Mouse (Mus musculus) limb, embryonic 14.5 days (tissue): Measurements from ENCODE around the gene Col4a1. TPM values are rescaled to one million over a fixed set of nuclear protein-coding genes. Genes with fewer than 3 reads are reported as not detected.
A peak's percentile ranks its signal among the peaks of the same experiment; 100 is the strongest.

Experiments used
- ATAC-seq: fragments of 200-750 bp; cut with Nextera tagmentation; 2 replicates; pipeline ENCODE4 v1.8.0; 2017; ENCODE audit warnings: low read depth, moderate number of reproducible peaks, moderate TSS enrichment; ENCODE audit not compliant: low FRiP score
- DNase-seq: peaks from one replicate; pipeline ENCODE4 v3.0.0-alpha.2; 2015; ENCODE audit warnings: low spot score
- H3K27ac ChIP-seq: fragments of 300-500 bp; sonication (generic); replicated peaks from 2 replicates; pipeline ENCODE4 v1.5.1; 2014; ENCODE audit warnings: low read depth, mild to moderate bottlenecking, low read length, moderate library complexity, mixed read lengths
- H3K27me3 ChIP-seq: fragments of 300-500 bp; sonication (generic); 2 replicates; pipeline ENCODE4 v1.6.1; 2014; ENCODE audit warnings: low read length, mixed read lengths; ENCODE audit not compliant: control insufficient read depth, insufficient read depth
- H3K36me3 ChIP-seq: fragments of 300-500 bp; sonication (generic); 2 replicates; pipeline ENCODE4 v1.6.1; 2014; ENCODE audit warnings: mild to moderate bottlenecking, low read length, moderate library complexity, mixed read lengths; ENCODE audit not compliant: control insufficient read depth, insufficient read depth
- H3K4me1 ChIP-seq: fragments of 300-500 bp; sonication (generic); 2 replicates; pipeline ENCODE4 v1.6.1; 2014; ENCODE audit warnings: antibody characterized with exemption, low read length, mixed read lengths; ENCODE audit not compliant: control insufficient read depth, insufficient read depth
- H3K4me2 ChIP-seq: fragments of 300-500 bp; sonication (generic); replicated peaks from 2 replicates; pipeline ENCODE4 v1.6.1; 2014; ENCODE audit warnings: low read depth, mild to moderate bottlenecking, low read length, moderate library complexity; ENCODE audit not compliant: severe bottlenecking
- H3K4me3 ChIP-seq: fragments of 300-500 bp; sonication (generic); replicated peaks from 2 replicates; pipeline ENCODE4 v1.5.1; 2014; ENCODE audit warnings: low read length
- H3K9ac ChIP-seq: fragments of 300-500 bp; sonication (generic); 2 replicates; pipeline ENCODE4 v1.6.1; 2014; ENCODE audit warnings: mild to moderate bottlenecking, low read depth, low read length, moderate library complexity; ENCODE audit not compliant: severe bottlenecking
- H3K9me3 ChIP-seq: fragments of 300-500 bp; sonication (generic); 2 replicates; pipeline ENCODE4 v1.6.1; 2016; ENCODE audit warnings: low read length; ENCODE audit not compliant: control insufficient read depth
- POLR2A ChIP-seq: fragments of 200-500 bp; IDR thresholded peaks from 2 replicates; pipeline ENCODE4 v1.8.0; 2012; ENCODE audit warnings: inconsistent platforms, mild to moderate bottlenecking, moderate library complexity, borderline replicate concordance; ENCODE audit not compliant: insufficient read depth, insufficient read length; ENCODE audit errors: extremely low read depth
- WGBS: fragments of 180-500 bp; shearing (Covaris S2); extraction: QIAGEN DNeasy Blood & Tissue Kit; methylation state at CpG from one replicate; pipeline ENCODE4 v1.1.7; 2014; 5-methylcytosine and 5-hydroxymethylcytosine counted together
- polyA plus RNA-seq, 2 experiments: library from polyadenylated mRNA; depleted of rRNA in 1 of 2; stranded (reverse) in 1 of 2; unstranded in 1 of 2; fragments of >200 nt; fragmentation: Nextera tagmentation in 1 of 2; extraction: Ambion mirVana in 1 of 2; gene quantifications; 2 replicates each; pipeline versions ENCODE4 v1.2.1 to v1.2.3; 2012 to 2014

Col4a1 gene
- polyA plus RNA-seq, 2 experiments, result 215 to 225 TPM

DNA sequence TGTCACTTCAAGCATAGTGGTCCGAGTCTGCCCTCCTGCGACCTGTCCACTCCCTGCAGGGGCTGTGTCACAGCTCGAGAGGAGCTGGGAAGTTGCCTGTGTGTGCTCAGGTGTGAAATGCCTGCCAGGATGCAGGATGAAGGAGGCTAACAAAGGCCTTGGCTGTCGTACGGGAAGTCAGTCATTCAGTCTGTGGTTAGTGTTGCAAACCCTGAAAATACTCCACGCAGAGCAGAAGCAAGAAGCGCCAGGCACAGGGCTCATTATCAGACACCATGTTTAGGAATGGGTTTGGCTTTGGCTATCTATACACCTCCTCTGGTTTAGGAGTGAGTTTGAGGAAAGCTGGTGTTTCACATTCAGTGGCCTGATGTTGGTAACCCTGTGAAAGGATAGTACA is 114.0 kb downstream of the Col4a1 start:
- no peak overlapping the region for H3K9ac ChIP-seq
- H3K36me3 ChIP-seq, result peaks cover 45% of the 10 kb centered on the region
- H3K9me3 ChIP-seq, result no peaks in the 10 kb centered on the region
- ATAC-seq (no peak), DNase-seq (no peak)
- no peak overlapping the region for H3K27ac ChIP-seq
- WGBS, result 77% methylated on average over 7 of the region's 7 CpGs
- no peaks in the 10 kb centered on the region for H3K4me1 ChIP-seq
- no peak overlapping the region for H3K4me3 ChIP-seq
- no peak overlapping the region for H3K4me2 ChIP-seq
- TF ChIP-seq POLR2A, result no peak
- H3K27me3 ChIP-seq, result no peaks in the 10 kb centered on the region

DNA sequence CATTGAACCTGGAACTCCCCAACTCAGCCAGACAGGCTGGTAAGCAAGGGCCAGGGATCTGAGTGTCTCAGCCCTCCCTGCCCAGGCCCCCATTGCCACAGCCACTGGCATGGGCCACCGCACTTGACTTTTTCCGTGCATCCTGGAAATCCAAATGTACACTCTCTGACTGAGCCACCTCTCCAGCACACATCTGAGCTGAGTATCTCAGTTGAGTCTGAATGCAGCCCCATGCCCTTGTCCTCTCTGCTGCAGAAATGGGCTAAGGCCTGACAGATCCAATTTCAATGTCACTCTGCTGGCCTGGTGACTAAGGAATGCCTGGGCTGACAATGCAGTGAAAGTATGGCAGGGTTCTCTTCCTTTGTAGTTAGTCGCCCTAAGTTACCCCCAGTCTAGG is 114.6 kb downstream of the Col4a1 start:
- no peak overlapping the region for H3K4me3 ChIP-seq
- ATAC-seq (no peak), DNase-seq (no peak)
- no peak overlapping the region for H3K27ac ChIP-seq
- 84% methylated on average over 3 of the region's 3 CpGs for WGBS
- H3K27me3 ChIP-seq, result no peaks in the 10 kb centered on the region
- no peak overlapping the region for H3K4me2 ChIP-seq
- no peaks in the 10 kb centered on the region for H3K9me3 ChIP-seq
- H3K4me1 ChIP-seq, result no peaks in the 10 kb centered on the region
- no peak for TF ChIP-seq POLR2A
- H3K9ac ChIP-seq, result no peak overlapping the region
- peaks cover 43% of the 10 kb centered on the region for H3K36me3 ChIP-seq

DNA sequence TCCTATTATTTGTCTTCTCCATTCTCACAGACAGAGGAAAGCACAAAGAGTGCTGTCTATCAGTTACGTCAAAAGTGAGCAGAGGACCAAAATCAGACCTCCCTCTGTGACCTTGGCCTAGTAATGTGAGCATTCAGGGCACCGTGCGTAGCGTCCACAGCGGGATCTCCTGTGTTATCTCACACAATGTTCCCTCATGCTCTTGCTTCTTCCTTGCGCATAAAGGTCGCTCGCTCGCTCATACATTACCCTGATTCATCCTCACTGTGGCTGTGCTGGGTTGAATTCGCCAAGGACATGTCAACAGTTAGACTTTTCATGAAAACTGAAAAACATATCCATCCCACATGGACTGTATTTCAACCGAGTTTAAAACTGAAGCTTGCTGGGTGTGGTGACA is 115.4 kb downstream of the Col4a1 start:
- Histone ChIP-seq H3K9me3 (no peaks in the 10 kb centered on the region), H3K9ac (no peak overlapping the region), H3K27me3 (no peaks in the 10 kb centered on the region), H3K4me3 (no peak overlapping the region), H3K36me3 (peaks cover 35% of the 10 kb centered on the region), H3K4me1 (no peaks in the 10 kb centered on the region), H3K4me2 (no peak overlapping the region), H3K27ac (no peak overlapping the region)
- no peak for ATAC-seq
- no peak for TF ChIP-seq POLR2A
- no peak for DNase-seq
- 91% methylated on average over 11 of the region's 11 CpGs for WGBS

DNA sequence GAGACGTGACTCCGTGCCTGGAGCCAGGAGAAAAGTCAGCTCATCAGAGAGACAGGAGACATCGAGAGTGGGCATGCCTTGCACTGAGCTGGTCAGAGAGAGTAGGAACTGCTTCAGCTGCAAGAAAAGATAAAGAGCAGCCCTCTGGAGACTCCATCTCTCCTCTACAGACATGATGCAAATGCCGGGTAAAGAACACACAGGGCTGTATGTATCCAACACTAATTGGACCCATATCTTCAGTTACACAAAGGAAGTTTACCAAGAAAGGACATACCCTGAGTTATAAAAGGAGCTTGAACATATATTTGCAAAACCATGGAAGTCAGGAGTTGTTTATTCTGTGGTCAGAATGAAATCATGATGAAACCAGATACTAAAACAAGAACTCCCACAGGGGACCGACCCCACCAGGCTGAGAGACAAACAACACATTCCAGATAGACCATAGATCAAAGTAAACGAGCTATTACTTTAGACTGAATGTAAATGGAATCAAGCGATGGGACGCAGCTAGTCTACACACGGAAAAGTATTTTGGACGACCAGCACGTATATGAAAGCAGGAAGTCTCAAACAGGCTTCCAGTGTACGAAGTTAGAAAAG is 119.8 kb downstream of the Col4a1 start:
- Histone ChIP-seq H3K9me3 (no peaks in the 10 kb centered on the region), H3K9ac (no peak overlapping the region), H3K27ac (no peak overlapping the region), H3K4me2 (no peak overlapping the region), H3K36me3 (peaks cover 4% of the 10 kb centered on the region; the same call in 1 of the 2 replicates), H3K27me3 (peaks cover 6% of the 10 kb centered on the region; the same call in 1 of the 2 replicates), H3K4me1 (peaks cover 4% of the 10 kb centered on the region; the same call in 1 of the 2 replicates), H3K4me3 (no peak overlapping the region)
- WGBS, result 51% methylated on average over 12 of the region's 12 CpGs
- DNase-seq, result no peak
- ATAC-seq, result no peak
- no peak for TF ChIP-seq POLR2A

DNA sequence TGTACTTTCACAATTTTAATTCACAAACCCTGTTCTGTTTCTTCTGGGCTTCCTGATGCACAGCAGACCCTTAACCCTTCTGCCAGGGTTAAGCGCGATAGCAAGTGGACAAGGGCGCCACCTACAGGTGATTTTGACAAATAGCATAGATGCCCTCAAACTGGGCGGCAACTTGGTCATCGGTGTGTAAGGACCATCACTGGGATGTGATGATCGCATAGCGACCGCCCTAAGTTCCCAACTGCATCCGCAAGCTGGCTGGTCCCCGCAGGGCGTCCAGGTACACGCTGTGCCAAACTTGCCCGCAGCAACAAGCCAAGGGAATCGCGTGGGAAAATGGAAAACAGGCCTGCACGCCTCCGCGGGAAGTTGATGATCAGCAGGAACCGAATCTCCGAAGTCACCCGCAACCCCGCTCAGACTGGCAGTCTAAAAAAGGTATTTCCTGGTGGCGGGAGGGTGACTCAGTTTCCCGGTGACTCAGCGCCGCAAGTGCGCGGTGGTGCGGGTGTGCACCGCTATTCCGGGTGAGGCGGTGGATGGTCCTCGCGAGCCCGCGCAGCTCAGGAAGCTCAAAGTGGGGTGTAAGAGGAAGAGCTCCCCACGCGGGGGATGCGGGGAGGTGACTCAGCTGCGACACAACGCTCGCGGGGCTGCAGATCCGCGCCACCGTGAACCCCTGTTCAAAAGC is 124.9 kb downstream of the Col4a1 start:
- under 1% methylated on average over 42 of the region's 46 CpGs for WGBS
- H3K27me3 ChIP-seq, result peaks cover 6% of the 10 kb centered on the region; the same call in 1 of the 2 replicates
- ATAC-seq, result peak; percentile 73; the same call in 1 of the 2 replicates
- H3K9ac ChIP-seq, result peak overlapping the region; percentile 43
- H3K4me3 ChIP-seq, result peak overlapping the region; percentile 40
- TF ChIP-seq POLR2A, result no peak
- peak; percentile 90 for DNase-seq
- H3K36me3 ChIP-seq, result no peaks in the 10 kb centered on the region
- no peaks in the 10 kb centered on the region for H3K9me3 ChIP-seq
- H3K4me2 ChIP-seq, result peak overlapping the region; percentile 91
- peaks cover 4% of the 10 kb centered on the region; the same call in 1 of the 2 replicates for H3K4me1 ChIP-seq
- H3K27ac ChIP-seq, result no peak overlapping the region
